Mouse (Mus musculus): Measurements from ENCODE around the gene Cic. TPM values are rescaled to one million over a fixed set of nuclear protein-coding genes. Genes with fewer than 3 reads are reported as not detected.

Cic gene
- polyA plus RNA-seq, 1 experiment from 2014 or later: 47.5 TPM

- peak overlapping the region; percentile 52 for H3K4me3 ChIP-seq (replicated peaks; ENCODE audit: low read length)
- WGBS: under 1% methylated on average over 33 of the region's 33 CpGs
- H3K4me2 ChIP-seq (replicated peaks): peak overlapping the region; percentile 89
- H3K36me3 ChIP-seq (replicated peaks; ENCODE audit: control insufficient read depth, insufficient read depth): peaks cover 18% of the 10 kb centered on the region
- ATAC-seq (ENCODE audit: low FRiP score) (peak; percentile 95), DNase-seq (ENCODE audit: low spot score) (peak; percentile 99)
- no peaks in the 10 kb centered on the region for H3K27me3 ChIP-seq (ENCODE audit: control insufficient read depth, insufficient read depth, low read length)
- H3K9ac ChIP-seq: peak overlapping the region; percentile 70
- H3K9me3 ChIP-seq (ENCODE audit: control insufficient read depth, low read length): no peaks in the 10 kb centered on the region
- H3K27ac ChIP-seq: peak overlapping the region; percentile 92
- peaks cover 15% of the 10 kb centered on the region for H3K4me1 ChIP-seq (replicated peaks; ENCODE audit: control insufficient read depth, insufficient read depth, low read length)
These were observed 403 bp downstream of the Cic start for GRCm38 (mm10) chr7:25267751-25268463.

DNA sequence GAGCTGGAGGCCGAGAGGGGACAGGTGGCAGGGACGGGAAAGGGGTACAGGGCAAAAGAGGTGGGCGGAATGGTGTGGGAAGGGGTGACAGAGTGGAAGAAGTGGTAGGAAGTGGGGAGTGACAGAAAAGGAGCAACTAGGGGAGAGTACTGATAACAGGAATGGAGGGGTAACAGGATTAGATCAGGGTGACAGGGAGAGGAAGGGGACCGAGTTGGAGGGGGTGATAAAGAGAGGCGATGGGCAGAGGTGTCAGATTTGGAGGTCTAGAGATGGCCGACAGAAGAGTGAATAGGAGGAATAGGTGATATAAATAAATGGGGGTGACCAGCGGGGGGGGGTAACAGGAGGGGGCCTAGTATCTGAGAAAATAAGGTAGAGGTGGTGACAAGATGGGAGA lies 1.1 kb downstream of the Cic start:
- DNase-seq (ENCODE audit: low spot score) (no peak), ATAC-seq (ENCODE audit: low FRiP score) (no peak)
- Histone ChIP-seq H3K9me3 (ENCODE audit: control insufficient read depth, low read length) (no peaks in the 10 kb centered on the region), H3K4me2 (replicated peaks) (peak overlapping the region; percentile 89), H3K27me3 (ENCODE audit: control insufficient read depth, insufficient read depth, low read length) (no peaks in the 10 kb centered on the region), H3K9ac (peak overlapping the region; percentile 70), H3K4me1 (replicated peaks; ENCODE audit: control insufficient read depth, insufficient read depth, low read length) (peaks cover 15% of the 10 kb centered on the region), H3K4me3 (replicated peaks; ENCODE audit: low read length) (peak overlapping the region; percentile 52), H3K27ac (peak overlapping the region; percentile 71), H3K36me3 (replicated peaks; ENCODE audit: control insufficient read depth, insufficient read depth) (peaks cover 24% of the 10 kb centered on the region)
- WGBS: 6% methylated on average over 7 of the region's 7 CpGs

DNA sequence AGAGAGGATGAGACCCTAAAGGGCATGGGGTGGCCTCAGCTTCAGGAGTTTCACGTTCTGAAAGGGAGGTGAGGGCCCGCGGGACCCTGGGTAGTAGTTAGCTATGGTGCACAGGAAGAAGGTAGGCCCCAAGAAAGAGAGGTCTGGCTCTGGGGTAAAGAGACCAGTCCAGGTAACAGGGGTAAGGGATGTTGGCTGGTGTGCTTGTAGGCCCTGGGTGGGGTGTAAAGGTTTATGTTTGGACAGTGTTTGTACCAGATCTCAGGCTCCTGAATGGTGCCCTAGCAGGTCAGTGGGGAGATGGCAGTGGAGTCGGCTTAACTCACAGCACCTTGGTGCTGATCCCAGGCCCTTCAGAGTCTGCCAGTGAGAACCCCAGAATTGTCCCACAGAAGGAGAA lies 1.5 kb downstream of the Cic start:
- Histone ChIP-seq H3K27ac (peak overlapping the region; percentile 71; the same call in 1 of the 2 replicates), H3K4me1 (replicated peaks; ENCODE audit: control insufficient read depth, insufficient read depth, low read length) (peaks cover 17% of the 10 kb centered on the region), H3K4me2 (replicated peaks) (peak overlapping the region; percentile 89), H3K9me3 (ENCODE audit: control insufficient read depth, low read length) (no peaks in the 10 kb centered on the region), H3K9ac (peak overlapping the region; percentile 70), H3K27me3 (ENCODE audit: control insufficient read depth, insufficient read depth, low read length) (no peaks in the 10 kb centered on the region), H3K4me3 (replicated peaks; ENCODE audit: low read length) (peak overlapping the region; percentile 52), H3K36me3 (replicated peaks; ENCODE audit: control insufficient read depth, insufficient read depth) (peaks cover 29% of the 10 kb centered on the region)
- WGBS: 46% methylated on average over 4 of the region's 4 CpGs
- no peak for ATAC-seq (ENCODE audit: low FRiP score)
- no peak for DNase-seq (ENCODE audit: low spot score)

- H3K9me3 ChIP-seq (ENCODE audit: control insufficient read depth, low read length): no peaks in the 10 kb centered on the region
- H3K4me2 ChIP-seq (replicated peaks): peak overlapping the region; percentile 89
- no peak overlapping the region for H3K27ac ChIP-seq
- DNase-seq (ENCODE audit: low spot score) (no peak), ATAC-seq (ENCODE audit: low FRiP score) (no peak)
- WGBS: 86% methylated on average over 8 of the region's 8 CpGs
- H3K36me3 ChIP-seq (replicated peaks; ENCODE audit: control insufficient read depth, insufficient read depth): peaks cover 32% of the 10 kb centered on the region
- peak overlapping the region; percentile 70 for H3K9ac ChIP-seq
- peaks cover 24% of the 10 kb centered on the region for H3K4me1 ChIP-seq (replicated peaks; ENCODE audit: control insufficient read depth, insufficient read depth, low read length)
- no peaks in the 10 kb centered on the region for H3K27me3 ChIP-seq (ENCODE audit: control insufficient read depth, insufficient read depth, low read length)
- peak overlapping the region; percentile 52; the same call in 1 of the 2 replicates for H3K4me3 ChIP-seq (replicated peaks; ENCODE audit: low read length)
These were observed 2.2 kb downstream of the Cic start for GRCm38 (mm10) chr7:25269545-25270271.

GRCm38 (mm10) chr7:25270652-25271633 lies 3.4 kb downstream of the Cic start:
- H3K9ac ChIP-seq: no peak overlapping the region
- H3K4me2 ChIP-seq (replicated peaks): no peak overlapping the region
- H3K27me3 ChIP-seq (ENCODE audit: control insufficient read depth, insufficient read depth, low read length): no peaks in the 10 kb centered on the region
- H3K4me3 ChIP-seq (replicated peaks; ENCODE audit: low read length): no peak overlapping the region
- peaks cover 32% of the 10 kb centered on the region for H3K36me3 ChIP-seq (replicated peaks; ENCODE audit: control insufficient read depth, insufficient read depth)
- H3K4me1 ChIP-seq (replicated peaks; ENCODE audit: control insufficient read depth, insufficient read depth, low read length): peaks cover 34% of the 10 kb centered on the region
- DNase-seq (ENCODE audit: low spot score) (no peak), ATAC-seq (ENCODE audit: low FRiP score) (no peak)
- H3K27ac ChIP-seq: no peak overlapping the region
- no peaks in the 10 kb centered on the region for H3K9me3 ChIP-seq (ENCODE audit: control insufficient read depth, low read length)
- 89% methylated on average over 35 of the region's 35 CpGs for WGBS

DNA sequence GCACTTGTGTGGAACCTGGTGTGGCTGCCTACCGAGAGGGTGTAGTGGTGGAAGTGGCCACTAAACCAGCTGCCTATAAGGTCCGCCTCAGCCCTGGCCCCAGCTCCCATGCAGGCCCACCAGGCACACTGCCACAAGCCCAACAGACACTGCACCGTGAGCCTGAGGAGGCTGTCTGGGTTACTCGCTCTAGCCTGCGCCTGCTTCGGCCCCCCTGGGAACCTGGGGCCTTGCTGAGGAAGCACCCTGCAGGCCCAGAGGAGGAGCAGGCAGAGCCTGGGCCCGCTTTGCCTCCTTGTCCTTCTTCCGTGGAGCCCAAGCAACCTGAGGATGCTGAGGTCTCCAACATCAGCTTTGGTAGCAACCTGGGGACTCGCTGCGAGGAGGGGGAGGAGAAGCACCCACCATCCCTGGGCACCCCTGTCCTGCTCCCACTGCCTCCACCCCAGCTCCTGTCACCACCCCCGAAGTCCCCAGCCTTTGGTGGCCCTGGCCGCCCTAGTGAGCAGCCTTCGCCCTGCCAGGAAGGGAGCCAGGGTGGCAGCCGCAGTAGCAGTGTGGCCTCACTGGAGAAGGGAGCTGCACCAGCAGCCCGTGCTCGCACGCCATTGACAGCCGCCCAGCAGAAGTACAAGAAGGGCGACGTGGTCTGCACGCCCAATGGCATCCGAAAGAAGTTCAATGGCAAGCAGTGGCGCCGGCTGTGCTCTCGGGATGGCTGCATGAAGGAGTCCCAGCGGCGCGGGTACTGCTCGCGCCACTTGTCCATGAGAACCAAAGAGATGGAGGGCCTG lies 4.3 kb downstream of the Cic start:
- DNase-seq (ENCODE audit: low spot score) (no peak), ATAC-seq (ENCODE audit: low FRiP score) (no peak)
- H3K4me2 ChIP-seq (replicated peaks): no peak overlapping the region
- H3K4me3 ChIP-seq (replicated peaks; ENCODE audit: low read length): no peak overlapping the region
- peaks cover 32% of the 10 kb centered on the region for H3K36me3 ChIP-seq (replicated peaks; ENCODE audit: control insufficient read depth, insufficient read depth)
- H3K9ac ChIP-seq: no peak overlapping the region
- peaks cover 38% of the 10 kb centered on the region for H3K4me1 ChIP-seq (replicated peaks; ENCODE audit: control insufficient read depth, insufficient read depth, low read length)
- H3K9me3 ChIP-seq (ENCODE audit: control insufficient read depth, low read length): no peaks in the 10 kb centered on the region
- H3K27me3 ChIP-seq (ENCODE audit: control insufficient read depth, insufficient read depth, low read length): no peaks in the 10 kb centered on the region
- WGBS: 88% methylated on average over 30 of the region's 30 CpGs
- no peak overlapping the region for H3K27ac ChIP-seq

- Histone ChIP-seq H3K9ac (no peak overlapping the region), H3K27ac (no peak overlapping the region), H3K4me1 (replicated peaks; ENCODE audit: control insufficient read depth, insufficient read depth, low read length) (peaks cover 43% of the 10 kb centered on the region), H3K4me3 (replicated peaks; ENCODE audit: low read length) (no peak overlapping the region), H3K9me3 (ENCODE audit: control insufficient read depth, low read length) (no peaks in the 10 kb centered on the region), H3K4me2 (replicated peaks) (no peak overlapping the region), H3K27me3 (ENCODE audit: control insufficient read depth, insufficient read depth, low read length) (no peaks in the 10 kb centered on the region), H3K36me3 (replicated peaks; ENCODE audit: control insufficient read depth, insufficient read depth) (peaks cover 32% of the 10 kb centered on the region)
- WGBS: 92% methylated on average over 38 of the region's 38 CpGs
- ATAC-seq (ENCODE audit: low FRiP score) (no peak), DNase-seq (ENCODE audit: low spot score) (no peak)
These were observed 5.1 kb downstream of the Cic start for GRCm38 (mm10) chr7:25272445-25273258.
